Mouse (Mus musculus): ENCODE data around the gene Ank2. TPM values are rescaled to one million over a fixed set of nuclear protein-coding genes. Genes with fewer than 3 reads are reported as not detected.

Gene Ank2
- polyA plus RNA-seq, 1 experiment = 5.7 TPM

DNA sequence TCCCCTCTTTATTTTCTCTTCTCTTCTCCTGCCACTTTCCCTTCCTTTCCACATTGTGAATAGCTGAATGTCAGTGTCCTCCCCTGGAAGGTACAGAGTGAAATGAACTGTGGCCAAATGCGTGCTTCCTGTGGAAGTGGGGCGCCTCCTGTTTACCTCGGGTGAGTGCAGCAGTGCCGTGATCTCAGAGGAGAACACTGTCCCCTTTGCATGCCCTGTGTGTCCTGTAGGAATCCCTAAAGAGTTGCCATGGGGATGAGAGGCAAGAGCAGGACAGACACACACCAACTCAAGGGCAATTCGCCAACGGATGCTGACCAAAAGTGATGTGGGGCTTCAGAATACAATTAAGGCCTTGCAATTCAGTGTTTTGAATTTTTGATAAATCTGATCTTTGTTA lies 521.8 kb downstream of the Ank2 start:
- TF ChIP-seq POLR2A (IDR thresholded peaks at IDR 0.05; ENCODE audit: low read depth, low read length) = no peak
- no peak for TF ChIP-seq CTCF (conservative IDR thresholded peaks at IDR 0.05; ENCODE audit: insufficient read depth, insufficient read length, low read depth, low read length)
- no peaks in the 10 kb centered on the region for H3K4me1 ChIP-seq (ENCODE audit: control insufficient read depth, insufficient read depth, low read length)
- no peaks in the 10 kb centered on the region for H3K27me3 ChIP-seq (replicated peaks; ENCODE audit: control insufficient read depth, insufficient read depth, low read length)
- no peak for DNase-seq
- H3K27ac ChIP-seq (ENCODE audit: insufficient read depth, low read depth, low read length) = no peak overlapping the region
- no peak overlapping the region for H3K4me3 ChIP-seq (ENCODE audit: insufficient read depth, low read depth, low read length)
- no peaks in the 10 kb centered on the region for H3K36me3 ChIP-seq (ENCODE audit: control insufficient read depth, insufficient read depth, low read length)
- 53% methylated on average over 6 of the region's 6 CpGs for WGBS

DNA sequence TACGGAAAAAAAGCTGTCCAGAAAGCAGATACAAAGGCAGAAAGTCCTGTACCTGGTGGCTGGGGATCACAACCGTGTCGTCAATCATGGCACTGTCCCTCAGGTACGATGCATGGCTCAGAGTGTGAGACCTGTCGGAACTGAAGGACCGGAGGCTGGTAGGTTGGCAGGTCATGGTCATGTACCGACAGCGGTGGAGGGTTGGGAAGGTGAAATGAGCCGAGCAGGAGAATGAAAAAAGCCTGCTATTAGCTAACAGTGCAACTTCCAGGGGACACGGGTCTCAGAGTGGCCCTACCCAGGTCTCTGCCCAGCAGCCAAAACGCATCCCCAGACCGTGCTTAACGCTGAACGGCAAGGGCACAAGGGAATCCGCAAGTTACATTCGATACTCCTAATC lies 522.4 kb downstream of the Ank2 start:
- no peak overlapping the region for H3K27ac ChIP-seq (ENCODE audit: insufficient read depth, low read depth, low read length)
- no peaks in the 10 kb centered on the region for H3K4me1 ChIP-seq (ENCODE audit: control insufficient read depth, insufficient read depth, low read length)
- no peak overlapping the region for H3K4me3 ChIP-seq (ENCODE audit: insufficient read depth, low read depth, low read length)
- no peaks in the 10 kb centered on the region for H3K27me3 ChIP-seq (replicated peaks; ENCODE audit: control insufficient read depth, insufficient read depth, low read length)
- TF ChIP-seq CTCF (conservative IDR thresholded peaks at IDR 0.05; ENCODE audit: insufficient read depth, insufficient read length, low read depth, low read length) (no peak), POLR2A (IDR thresholded peaks at IDR 0.05; ENCODE audit: low read depth, low read length) (no peak)
- DNase-seq = no peak
- WGBS = 71% methylated on average over 16 of the region's 16 CpGs
- no peaks in the 10 kb centered on the region for H3K36me3 ChIP-seq (ENCODE audit: control insufficient read depth, insufficient read depth, low read length)

DNA sequence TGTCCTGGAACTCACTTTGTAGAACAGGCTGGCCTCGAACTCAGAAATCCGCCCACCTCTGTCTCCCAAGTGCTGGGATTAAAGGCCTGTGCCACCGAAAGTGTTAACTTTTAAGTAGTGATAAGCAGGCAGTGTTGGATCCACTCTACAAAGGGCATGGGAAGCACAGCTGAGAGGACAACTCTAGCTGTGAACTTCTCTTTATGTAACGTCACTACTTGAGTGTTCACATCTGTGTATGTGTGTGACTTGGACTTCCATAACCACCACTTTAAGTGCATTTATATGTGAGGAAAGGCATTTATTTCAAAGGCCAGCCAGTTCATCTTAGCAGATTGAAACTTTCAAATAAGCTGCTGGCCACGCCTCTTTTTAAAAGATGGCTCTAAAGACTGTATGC lies 523.7 kb downstream of the Ank2 start:
- no peaks in the 10 kb centered on the region for H3K36me3 ChIP-seq (ENCODE audit: control insufficient read depth, insufficient read depth, low read length)
- no peaks in the 10 kb centered on the region for H3K4me1 ChIP-seq (ENCODE audit: control insufficient read depth, insufficient read depth, low read length)
- no peak overlapping the region for H3K27ac ChIP-seq (ENCODE audit: insufficient read depth, low read depth, low read length)
- WGBS = 81% methylated on average over 5 of the region's 5 CpGs
- TF ChIP-seq CTCF (conservative IDR thresholded peaks at IDR 0.05; ENCODE audit: insufficient read depth, insufficient read length, low read depth, low read length) (no peak), POLR2A (IDR thresholded peaks at IDR 0.05; ENCODE audit: low read depth, low read length) (no peak)
- H3K27me3 ChIP-seq (replicated peaks; ENCODE audit: control insufficient read depth, insufficient read depth, low read length) = no peaks in the 10 kb centered on the region
- DNase-seq = no peak
- no peak overlapping the region for H3K4me3 ChIP-seq (ENCODE audit: insufficient read depth, low read depth, low read length)

DNA sequence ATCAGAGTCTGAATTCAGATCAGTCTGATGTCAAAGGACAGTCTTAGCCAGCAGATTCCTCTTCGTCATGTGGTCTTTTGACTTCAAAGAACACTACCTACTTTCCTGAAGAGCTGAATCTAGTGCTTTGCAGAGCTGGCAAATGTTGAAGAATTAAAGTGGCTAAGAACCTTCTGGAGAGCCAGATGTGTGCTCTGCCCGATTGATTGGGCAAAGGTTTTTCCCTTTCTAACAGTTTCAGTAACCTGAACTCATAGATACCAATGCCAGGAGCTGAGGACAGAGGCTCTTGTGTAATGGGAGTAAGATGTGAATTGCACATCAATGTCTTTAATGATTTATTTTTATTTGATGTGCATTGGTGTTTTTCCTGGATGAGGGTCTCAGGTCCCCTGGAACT lies 525.6 kb downstream of the Ank2 start:
- H3K4me3 ChIP-seq (ENCODE audit: insufficient read depth, low read depth, low read length) = no peak overlapping the region
- no peaks in the 10 kb centered on the region for H3K36me3 ChIP-seq (ENCODE audit: control insufficient read depth, insufficient read depth, low read length)
- no peak overlapping the region for H3K27ac ChIP-seq (ENCODE audit: insufficient read depth, low read depth, low read length)
- WGBS = 71% methylated on average over 2 of the region's 2 CpGs
- TF ChIP-seq CTCF (conservative IDR thresholded peaks at IDR 0.05; ENCODE audit: insufficient read depth, insufficient read length, low read depth, low read length) = no peak
- TF ChIP-seq POLR2A (IDR thresholded peaks at IDR 0.05; ENCODE audit: low read depth, low read length) = no peak
- H3K27me3 ChIP-seq (replicated peaks; ENCODE audit: control insufficient read depth, insufficient read depth, low read length) = no peaks in the 10 kb centered on the region
- H3K4me1 ChIP-seq (ENCODE audit: control insufficient read depth, insufficient read depth, low read length) = no peaks in the 10 kb centered on the region
- no peak for DNase-seq

DNA sequence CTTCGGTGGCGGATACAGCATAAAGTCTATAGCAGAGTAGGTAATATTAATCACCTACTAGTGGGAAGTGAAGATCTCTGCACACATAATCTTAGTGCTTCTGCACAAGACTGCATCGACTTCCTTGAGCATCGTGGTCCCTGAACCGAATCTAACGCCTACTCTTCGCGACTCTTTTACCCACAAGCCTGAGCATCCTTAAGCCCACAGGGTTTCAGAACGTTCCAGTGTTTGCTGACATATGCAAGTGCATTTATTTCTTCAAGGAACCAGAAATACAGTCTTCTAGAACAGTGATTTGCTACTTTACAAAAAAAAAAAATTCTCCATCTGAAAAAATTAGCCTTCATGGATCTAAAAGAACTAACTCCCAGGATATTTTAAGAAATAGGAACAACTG lies 527.6 kb downstream of the Ank2 start:
- H3K4me3 ChIP-seq (ENCODE audit: insufficient read depth, low read depth, low read length) = no peak overlapping the region
- no peaks in the 10 kb centered on the region for H3K36me3 ChIP-seq (ENCODE audit: control insufficient read depth, insufficient read depth, low read length)
- no peaks in the 10 kb centered on the region for H3K4me1 ChIP-seq (ENCODE audit: control insufficient read depth, insufficient read depth, low read length)
- TF ChIP-seq CTCF (conservative IDR thresholded peaks at IDR 0.05; ENCODE audit: insufficient read depth, insufficient read length, low read depth, low read length) = no peak
- TF ChIP-seq POLR2A (IDR thresholded peaks at IDR 0.05; ENCODE audit: low read depth, low read length) = no peak
- no peak overlapping the region for H3K27ac ChIP-seq (ENCODE audit: insufficient read depth, low read depth, low read length)
- no peaks in the 10 kb centered on the region for H3K27me3 ChIP-seq (replicated peaks; ENCODE audit: control insufficient read depth, insufficient read depth, low read length)
- no peak for DNase-seq
- 90% methylated on average over 9 of the region's 9 CpGs for WGBS

DNA sequence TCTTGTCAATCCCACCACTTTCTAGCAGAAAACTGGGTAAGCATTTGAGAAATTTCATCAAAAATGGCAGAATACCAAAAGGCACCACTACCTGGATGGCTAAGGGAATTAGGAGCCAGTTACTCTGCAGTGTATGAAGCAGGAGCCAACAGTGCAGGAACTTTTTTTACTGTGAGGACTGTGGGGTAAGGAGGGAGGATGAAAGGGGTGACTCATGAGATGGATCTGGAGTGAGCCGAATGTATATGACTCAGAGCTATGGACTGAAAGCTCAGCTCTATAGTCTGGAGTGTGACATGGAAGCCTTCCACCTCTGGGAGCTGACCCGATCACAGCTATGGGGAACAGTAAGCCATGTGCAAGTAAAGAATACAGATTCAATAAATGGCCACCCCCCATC lies 530.4 kb downstream of the Ank2 start:
- WGBS = 86% methylated on average over 2 of the region's 2 CpGs
- no peak for TF ChIP-seq CTCF (conservative IDR thresholded peaks at IDR 0.05; ENCODE audit: insufficient read depth, insufficient read length, low read depth, low read length)
- no peak for TF ChIP-seq POLR2A (IDR thresholded peaks at IDR 0.05; ENCODE audit: low read depth, low read length)
- Histone ChIP-seq H3K4me1 (ENCODE audit: control insufficient read depth, insufficient read depth, low read length) (no peaks in the 10 kb centered on the region), H3K4me3 (ENCODE audit: insufficient read depth, low read depth, low read length) (no peak overlapping the region), H3K27me3 (replicated peaks; ENCODE audit: control insufficient read depth, insufficient read depth, low read length) (no peaks in the 10 kb centered on the region), H3K36me3 (ENCODE audit: control insufficient read depth, insufficient read depth, low read length) (no peaks in the 10 kb centered on the region), H3K27ac (ENCODE audit: insufficient read depth, low read depth, low read length) (no peak overlapping the region)
- no peak for DNase-seq

DNA sequence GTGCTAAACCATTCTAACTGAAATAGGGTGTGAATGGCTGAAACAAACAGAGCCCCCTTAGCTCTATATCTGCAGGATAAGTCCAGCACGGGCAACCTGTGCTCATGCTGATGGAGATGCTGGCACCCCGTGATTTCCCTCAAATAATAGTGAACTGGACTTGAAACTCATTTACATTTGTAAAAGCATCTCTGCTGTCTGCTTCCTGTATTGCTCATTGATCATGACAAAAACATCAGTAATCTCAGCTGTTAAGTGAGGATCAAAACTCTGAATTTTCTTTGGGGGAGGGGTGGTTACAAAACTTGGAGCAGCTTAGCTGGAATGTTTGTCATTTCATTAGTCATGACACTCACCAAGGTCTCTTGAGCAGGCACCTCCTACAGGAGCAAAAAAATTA lies 533.4 kb downstream of the Ank2 start:
- TF ChIP-seq CTCF (conservative IDR thresholded peaks at IDR 0.05; ENCODE audit: insufficient read depth, insufficient read length, low read depth, low read length) (no peak), POLR2A (IDR thresholded peaks at IDR 0.05; ENCODE audit: low read depth, low read length) (no peak)
- DNase-seq = no peak
- Histone ChIP-seq H3K36me3 (ENCODE audit: control insufficient read depth, insufficient read depth, low read length) (no peaks in the 10 kb centered on the region), H3K27me3 (replicated peaks; ENCODE audit: control insufficient read depth, insufficient read depth, low read length) (no peaks in the 10 kb centered on the region), H3K4me1 (ENCODE audit: control insufficient read depth, insufficient read depth, low read length) (no peaks in the 10 kb centered on the region), H3K4me3 (ENCODE audit: insufficient read depth, low read depth, low read length) (no peak overlapping the region), H3K27ac (ENCODE audit: insufficient read depth, low read depth, low read length) (no peak overlapping the region)
- WGBS = 89% methylated on average over 2 of the region's 2 CpGs

DNA sequence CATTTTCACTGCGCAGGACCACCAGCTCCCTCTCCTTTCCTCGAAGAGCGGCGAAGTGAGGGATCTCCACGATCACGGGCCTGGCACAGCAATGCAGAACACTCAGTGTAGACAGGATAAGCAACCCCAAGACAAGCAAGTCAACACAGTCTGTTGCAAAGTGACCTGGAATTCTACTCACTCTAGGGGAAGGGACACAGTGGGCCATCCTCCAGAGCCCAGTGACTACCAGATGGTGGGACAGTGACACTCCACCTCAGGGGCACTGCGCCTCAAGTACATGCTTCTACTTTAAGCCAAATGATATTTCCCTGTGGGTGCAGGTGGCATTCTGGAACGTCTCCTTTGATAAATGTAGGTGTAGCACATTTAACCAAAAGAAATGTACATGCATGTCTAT lies 536.8 kb downstream of the Ank2 start:
- TF ChIP-seq CTCF (conservative IDR thresholded peaks at IDR 0.05; ENCODE audit: insufficient read depth, insufficient read length, low read depth, low read length) (no peak), POLR2A (IDR thresholded peaks at IDR 0.05; ENCODE audit: low read depth, low read length) (no peak)
- Histone ChIP-seq H3K36me3 (ENCODE audit: control insufficient read depth, insufficient read depth, low read length) (no peaks in the 10 kb centered on the region), H3K27ac (ENCODE audit: insufficient read depth, low read depth, low read length) (no peak overlapping the region), H3K27me3 (replicated peaks; ENCODE audit: control insufficient read depth, insufficient read depth, low read length) (no peaks in the 10 kb centered on the region), H3K4me1 (ENCODE audit: control insufficient read depth, insufficient read depth, low read length) (no peaks in the 10 kb centered on the region), H3K4me3 (ENCODE audit: insufficient read depth, low read depth, low read length) (no peak overlapping the region)
- no peak for DNase-seq
- WGBS = 93% methylated on average over 8 of the region's 8 CpGs

All from kidney, adult 2 months (tissue).